In genomic region chr7:18921069-18921468, GRCm38 (mm10) we compare ENCODE assay signal across 8 mouse cellular contexts. TPM values are rescaled to one million over a fixed set of nuclear protein-coding genes. Genes with fewer than 3 reads are reported as not detected.
DNase-seq lines count a peak whose midpoint lies in the region; ATAC-seq and TF ChIP-seq lines count a peak whose summit lies in the region.

No protein-coding gene starts in this region.

- H3K4me3 ChIP-seq in CH12.LX (replicated peaks in 1 of 3; ENCODE audit: low read depth in 2 of 3, low read length in 2 of 3, poor library complexity in 1 of 3), result no peak overlapping the region
- H3K4me3 ChIP-seq in forebrain, embryonic 11.5 days (ENCODE audit: low read depth, low read length), result no peak overlapping the region
- H3K4me3 ChIP-seq in lung, embryonic 14.5 days (ENCODE audit: low read depth, low read length), result no peak overlapping the region

- peak; percentile 25; the same call in 1 of the 2 replicates for ATAC-seq in forebrain, embryonic 11.5 days (replicated peaks; ENCODE audit: low FRiP score)
- ATAC-seq in lung, embryonic 14.5 days (ENCODE audit: insufficient read depth), result peak; percentile 57

- intact Hi-C loops in heart, postnatal 14 days (cut with DNase I), result no loop called here

- TF ChIP-seq RAD21 in CH12.LX (IDR thresholded peaks at IDR 0.05; ENCODE audit: low read depth, low read length), result no peak

- in situ Hi-C loops in CH12.LX (cut with MboI; ENCODE audit: low pct_ligation_motif_present, low pct_unique_long_range_greater_than_20kb, low sequenced_read_pairs), result no loop called here

- H3K36me3 ChIP-seq in CH12.LX (replicated peaks in 1 of 2; ENCODE audit: control insufficient read depth in 1 of 2, insufficient read depth in 1 of 2, low read length in 1 of 2), result no peaks in the 10 kb centered on the region
- H3K36me3 ChIP-seq in forebrain, embryonic 11.5 days (ENCODE audit: control insufficient read depth, insufficient read depth, low read length), result no peaks in the 10 kb centered on the region
- no peaks in the 10 kb centered on the region for H3K36me3 ChIP-seq in lung, embryonic 14.5 days (ENCODE audit: insufficient read depth)

- peak; percentile 34 for DNase-seq in CH12.LX (ENCODE audit: extremely low read depth)
- peak; percentile 58 for DNase-seq in adrenal gland, postnatal 14 days
- DNase-seq in forebrain, embryonic 11.5 days (ENCODE audit: low spot score), result peak; percentile 78
- DNase-seq in heart, postnatal 14 days, result peak; percentile 51 to 68
- DNase-seq in kidney, postnatal 4 days, result peak; percentile 54 to 71
- peak; percentile 65 for DNase-seq in lung, embryonic 14.5 days
- peak; percentile 83 to 90 for DNase-seq in right cerebral cortex, postnatal 10 days (ENCODE audit: low spot score in 2 of 2)
- DNase-seq in spleen, postnatal 4 days (ENCODE audit: low spot score in 2 of 2), result no peak

- dilution Hi-C loops in CH12.LX (cut with MboI; ENCODE audit: extremely low pct_ligation_motif_present, extremely low pct_unique_long_range_greater_than_20kb, low sequenced_read_pairs), result no loop called here

- no peak overlapping the region for H3K27ac ChIP-seq in CH12.LX (ENCODE audit: insufficient read depth, low read depth)
- H3K27ac ChIP-seq in forebrain, embryonic 11.5 days (ENCODE audit: low read depth, low read length), result 0 out of 2 replicates have a peak overlapping the region, but pooled peaks have one; percentile 34
- no peak overlapping the region for H3K27ac ChIP-seq in lung, embryonic 14.5 days (ENCODE audit: low read depth)

- TF ChIP-seq CTCF in CH12.LX (conservative IDR thresholded peaks at IDR 0.05 in 1 of 2, IDR thresholded peaks at IDR 0.05 in 1 of 2; ENCODE audit: low read depth in 2 of 2, low read length in 2 of 2), result no peak
- no peak for TF ChIP-seq CTCF in lung, embryonic 14.5 days (IDR thresholded peaks at IDR 0.05; ENCODE audit: low read depth)

- peak; percentile 39; the same call in 1 of the 2 replicates for TF ChIP-seq POLR2A in CH12.LX (IDR thresholded peaks at IDR 0.05; ENCODE audit: low read depth, low read length)

- peaks cover 3% of the 10 kb centered on the region for H3K9me3 ChIP-seq in CH12.LX (replicated peaks; ENCODE audit: low read length)
- H3K9me3 ChIP-seq in forebrain, embryonic 11.5 days (ENCODE audit: control insufficient read depth, low read length), result no peaks in the 10 kb centered on the region
- no peaks in the 10 kb centered on the region for H3K9me3 ChIP-seq in lung, embryonic 14.5 days (ENCODE audit: low read depth, low read length)

- TF ChIP-seq EP300 in CH12.LX (IDR thresholded peaks at IDR 0.05; ENCODE audit: low read length), result no peak

- peaks cover 88% of the 10 kb centered on the region for H3K27me3 ChIP-seq in CH12.LX (replicated peaks)
- H3K27me3 ChIP-seq in forebrain, embryonic 11.5 days (ENCODE audit: control insufficient read depth, insufficient read depth, low read length), result no peaks in the 10 kb centered on the region
- H3K27me3 ChIP-seq in lung, embryonic 14.5 days (ENCODE audit: insufficient read depth, low read length), result peaks cover 10% of the 10 kb centered on the region

- H3K79me2 ChIP-seq in CH12.LX (replicated peaks; ENCODE audit: control insufficient read depth, extremely low read depth, insufficient read depth, poor library complexity, severe bottlenecking), result no peaks in the 10 kb centered on the region

- 2% methylated on average over 12 of the region's 12 CpGs for WGBS in forebrain, embryonic 11.5 days
- 2% methylated on average over 12 of the region's 12 CpGs for WGBS in lung, embryonic 14.5 days

- peak overlapping the region; percentile 59 for H3K4me2 ChIP-seq in CH12.LX (ENCODE audit: insufficient read depth, low read depth, poor library complexity, severe bottlenecking)
- peak overlapping the region; percentile 3; the same call in 1 of the 2 replicates for H3K4me2 ChIP-seq in forebrain, embryonic 11.5 days (ENCODE audit: low read depth, low read length, severe bottlenecking)
- peak overlapping the region; percentile 27; the same call in 1 of the 2 replicates for H3K4me2 ChIP-seq in lung, embryonic 14.5 days

- H3K4me1 ChIP-seq in CH12.LX (ENCODE audit: control insufficient read depth in 1 of 2, insufficient read depth in 2 of 2), result peaks cover 0 to 6% of the 10 kb centered on the region in 2 experiments; a peak in 2 of 4 replicates
- peaks cover 23% of the 10 kb centered on the region for H3K4me1 ChIP-seq in forebrain, embryonic 11.5 days (replicated peaks; ENCODE audit: control insufficient read depth, insufficient read depth, low read length)
- no peaks in the 10 kb centered on the region for H3K4me1 ChIP-seq in lung, embryonic 14.5 days (ENCODE audit: insufficient read depth)

- H3K9ac ChIP-seq in CH12.LX (ENCODE audit: insufficient read depth, low read depth), result 0 out of 2 replicates have a peak overlapping the region, but pooled peaks have one; percentile 11
- H3K9ac ChIP-seq in forebrain, embryonic 11.5 days (ENCODE audit: low read length), result peak overlapping the region; percentile 35
- no peak overlapping the region for H3K9ac ChIP-seq in lung, embryonic 14.5 days

TF ChIP-seq in CH12.LX, 34 proteins besides CTCF, POLR2A, EP300 and RAD21:
- no peak for TF ChIP-seq BHLHE40 (IDR thresholded peaks at IDR 0.05; ENCODE audit: low read depth, low read length)
- no peak for TF ChIP-seq HCFC1 (IDR thresholded peaks at IDR 0.05; ENCODE audit: low read depth, low read length)
- no peak for TF ChIP-seq JUND (conservative IDR thresholded peaks at IDR 0.05; ENCODE audit: low read depth, low read length)
- peak; percentile 86 for TF ChIP-seq NRF1 (IDR thresholded peaks at IDR 0.05; ENCODE audit: low read depth, low read length)
- no peak for TF ChIP-seq USF2 (conservative IDR thresholded peaks at IDR 0.05; ENCODE audit: low read depth, low read length)
- no peak for TF ChIP-seq CHD2 (IDR thresholded peaks at IDR 0.05; ENCODE audit: low read length)
- no peak for TF ChIP-seq PAX5 (IDR thresholded peaks at IDR 0.05; ENCODE audit: low read length)
- TF ChIP-seq JUN (IDR thresholded peaks at IDR 0.05; ENCODE audit: insufficient read depth, low read depth, low read length), result no peak

RNA-seq across cellular contexts. Expression of gene Nova2, which starts 4.6 kb away (rescaled TPM):
- total RNA-seq in CH12.LX (2012; rRNA removed) (0.04 TPM in 2 replicates), CH12.LX (2014; rRNA removed) (not detected in 2 replicates)
- not detected in 2 replicates for polyA plus RNA-seq in CH12.LX (2012; ENCODE audit: insufficient read length, low read depth)
- total RNA-seq in adrenal gland, postnatal 14 days (2021), result 7.2 and 8.0 TPM in 2 replicates
- polyA plus RNA-seq in forebrain, embryonic 11.5 days (2014; fragmentation: Nextera tagmentation; extraction: Ambion mirVana), result 6.9 and 8.3 TPM in 2 replicates
- total RNA-seq in heart, postnatal 14 days (2021), result 10 to 100 TPM in 1 of 2 experiments, 1 to 10 TPM in 1; 9.6 to 10.1 TPM
- 1.2 TPM in 2 replicates for polyA plus RNA-seq in lung, embryonic 14.5 days (2014; fragmentation: Nextera tagmentation; extraction: Ambion mirVana)

RNA-seq across cellular contexts. Expression of gene Ccdc61, which starts 10.9 kb away (rescaled TPM):
- 16.3 and 17.4 TPM in 2 replicates for total RNA-seq in CH12.LX (2012; rRNA removed)
- total RNA-seq in CH12.LX (2014; rRNA removed), result 11.7 and 11.9 TPM in 2 replicates
- 13.2 and 27.3 TPM in 2 replicates for polyA plus RNA-seq in CH12.LX (2012; ENCODE audit: insufficient read length, low read depth)
- total RNA-seq in adrenal gland, postnatal 14 days (2021), result 12.2 and 12.9 TPM in 2 replicates
- 32.2 and 32.6 TPM in 2 replicates for polyA plus RNA-seq in forebrain, embryonic 11.5 days (2014; fragmentation: Nextera tagmentation; extraction: Ambion mirVana)
- total RNA-seq in heart, postnatal 14 days (2021), result 1 to 10 TPM; 9.0 to 9.5 TPM
- polyA plus RNA-seq in lung, embryonic 14.5 days (2014; fragmentation: Nextera tagmentation; extraction: Ambion mirVana), result 20.4 and 24.7 TPM in 2 replicates

RNA-seq across cellular contexts. Expression of gene Pglyrp1, which starts 49.9 kb away (rescaled TPM):
- total RNA-seq in CH12.LX (2012; rRNA removed) (0.25 and 0.51 TPM in 2 replicates), CH12.LX (2014; rRNA removed) (0.45 TPM in 1 of 2 replicates, not detected in the other)
- 3.8 and 4.7 TPM in 2 replicates for polyA plus RNA-seq in CH12.LX (2012; ENCODE audit: insufficient read length, low read depth)
- 2.3 and 4.5 TPM in 2 replicates for total RNA-seq in adrenal gland, postnatal 14 days (2021)
- polyA plus RNA-seq in forebrain, embryonic 11.5 days (2014; fragmentation: Nextera tagmentation; extraction: Ambion mirVana), result 0.48 and 0.94 TPM in 2 replicates
- 1 to 10 TPM; 2.0 to 3.3 TPM for total RNA-seq in heart, postnatal 14 days (2021)
- polyA plus RNA-seq in lung, embryonic 14.5 days (2014; fragmentation: Nextera tagmentation; extraction: Ambion mirVana), result 2.5 and 2.6 TPM in 2 replicates

Comparison
In these comparisons a context has a peak if more than half of its experiments do, and no peak if none do; other contexts are left out.
1. DNase-seq: peak in CH12.LX (single experiment), adrenal gland, postnatal 14 days (single experiment), forebrain, embryonic 11.5 days (single experiment), heart, postnatal 14 days (2 of 2), kidney, postnatal 4 days (2 of 2), lung, embryonic 14.5 days (single experiment) and right cerebral cortex, postnatal 10 days (2 of 2); none in spleen, postnatal 4 days (0 of 2).
2. H3K4me2 ChIP-seq: peak in every context shown above with its lines; median percentile 59 in CH12.LX; 27 in lung, embryonic 14.5 days; 3 in forebrain, embryonic 11.5 days.